Comparison of ENCODE assay signal across 36 mouse cellular contexts in genomic region chr7:133167903-133168302, GRCm38 (mm10). TPM values are rescaled to one million over a fixed set of nuclear protein-coding genes. Genes with fewer than 3 reads are reported as not detected.
"Had no signal": no experiment of that assay in that cellular context is flagged by ENCODE, and none has a peak within 500 bp of the region (broad histone marks: within the 10 kb centered on the region; RNA-seq: fewer than 3 reads in every experiment).

No protein-coding gene starts in this region.

- H3K4me1 ChIP-seq: limb, embryonic 13.5 days; liver, embryonic 12.5 days; liver, embryonic 15.5 days; midbrain, embryonic 12.5 days; midbrain, embryonic 15.5 days; neural tube, embryonic 12.5 days had no signal

- H3K36me3 ChIP-seq: limb, embryonic 10.5 days; limb, embryonic 12.5 days; limb, embryonic 13.5 days; limb, embryonic 15.5 days; liver, embryonic 12.5 days; liver, embryonic 13.5 days; liver, embryonic 15.5 days; lung, embryonic 15.5 days; midbrain, embryonic 10.5 days; midbrain, embryonic 12.5 days; midbrain, embryonic 13.5 days; midbrain, embryonic 15.5 days; neural tube, embryonic 12.5 days; neural tube, embryonic 13.5 days had no signal

- H3K27ac ChIP-seq: limb, embryonic 10.5 days; limb, embryonic 12.5 days; limb, embryonic 13.5 days; limb, embryonic 15.5 days; liver, embryonic 12.5 days; liver, embryonic 13.5 days; liver, embryonic 14.5 days; liver, embryonic 15.5 days; lung, embryonic 15.5 days; macrophage; midbrain, embryonic 10.5 days; midbrain, embryonic 12.5 days; midbrain, embryonic 13.5 days; midbrain, embryonic 15.5 days; neural tube, embryonic 12.5 days; neural tube, embryonic 13.5 days had no signal

- ATAC-seq: liver, embryonic 12.5 days; liver, postnatal 0 days; lung, postnatal 0 days; midbrain, embryonic 13.5 days; midbrain, embryonic 15.5 days; midbrain, embryonic 16.5 days had no signal

- DNase-seq: left cerebral cortex, postnatal 4 days; liver; liver, embryonic 13.5 days; liver, postnatal 0 days; lung, adult 18-20 months; lung, adult 2 months; lung, embryonic 14.5 days; lung, postnatal 10 days; lung, postnatal 14 days; lung, postnatal 36 days; lung, postnatal 4 days; midbrain, embryonic 14.5 days had no signal

- H3K4me3 ChIP-seq: limb, embryonic 10.5 days; limb, embryonic 12.5 days; limb, embryonic 13.5 days; limb, embryonic 15.5 days; liver, embryonic 12.5 days; liver, embryonic 13.5 days; liver, embryonic 15.5 days; lung, embryonic 15.5 days; megakaryocyte, embryonic 14.5 days; midbrain, embryonic 10.5 days; midbrain, embryonic 12.5 days; midbrain, embryonic 13.5 days; midbrain, embryonic 15.5 days; myocyte; neural tube, embryonic 12.5 days; neural tube, embryonic 13.5 days had no signal

- H3K4me2 ChIP-seq: limb, embryonic 12.5 days; limb, embryonic 13.5 days; limb, embryonic 15.5 days; liver, embryonic 11.5 days; liver, embryonic 12.5 days; liver, embryonic 13.5 days; liver, embryonic 15.5 days; lung, embryonic 14.5 days; lung, embryonic 15.5 days; midbrain, embryonic 11.5 days; midbrain, embryonic 12.5 days; midbrain, embryonic 13.5 days; midbrain, embryonic 15.5 days; neural tube, embryonic 12.5 days; neural tube, embryonic 13.5 days had no signal

- H3K9ac ChIP-seq: limb, embryonic 12.5 days; limb, embryonic 13.5 days; limb, embryonic 15.5 days; liver, embryonic 12.5 days; liver, embryonic 13.5 days; liver, embryonic 14.5 days; liver, embryonic 15.5 days; liver, postnatal 0 days; lung, embryonic 14.5 days; lung, embryonic 15.5 days; midbrain, embryonic 12.5 days; midbrain, embryonic 13.5 days; midbrain, embryonic 15.5 days; neural tube, embryonic 12.5 days; neural tube, embryonic 13.5 days had no signal

- H3K27me3 ChIP-seq: limb, embryonic 12.5 days; limb, embryonic 13.5 days; limb, embryonic 15.5 days; liver, embryonic 12.5 days; liver, embryonic 13.5 days; liver, embryonic 15.5 days; lung, embryonic 15.5 days; midbrain, embryonic 12.5 days; midbrain, embryonic 13.5 days; midbrain, embryonic 15.5 days; neural tube, embryonic 12.5 days; neural tube, embryonic 13.5 days had no signal

- H3K9me3 ChIP-seq: limb, embryonic 10.5 days; limb, embryonic 12.5 days; limb, embryonic 13.5 days; limb, embryonic 15.5 days; liver, embryonic 12.5 days; liver, embryonic 13.5 days; liver, embryonic 15.5 days; lung, embryonic 15.5 days; midbrain, embryonic 10.5 days; midbrain, embryonic 12.5 days; midbrain, embryonic 13.5 days; midbrain, embryonic 15.5 days; neural tube, embryonic 12.5 days; neural tube, embryonic 13.5 days had no signal

RNA-seq across cellular contexts. Expression of gene Fgfr2, which starts 44.8 kb away (rescaled TPM):
- total RNA-seq: megakaryocyte progenitor cell, adult 5-6 weeks; megakaryocyte-erythroid progenitor cell, adult 5-6 weeks; monocyte, adult 5-6 weeks had no signal
- polyA plus RNA-seq: macrophage had no signal
